Mouse (Mus musculus): ENCODE results near the gene Matk.
A peak's percentile ranks its signal among the peaks of the same experiment; 100 is the strongest.
"Not testable (repeated sequence)": the region's sequence is repeated elsewhere in the genome, so short reads cannot be mapped to it uniquely, and the experiment has no call there.

Gene Matk

GRCm38 (mm10) chr10:81252424-81253419 lies at the start of gene Matk:
Gene Matk, plus strand, starts transcription at chr10:81252935.
- DNase-seq (ENCODE audit: low spot score in 2 of 2): peak; percentile 83 to 92

GRCm38 (mm10) chr10:81202978-81203720 lies 49.6 kb upstream of the Matk start:
- no peak for DNase-seq (ENCODE audit: low spot score in 2 of 2)

GRCm38 (mm10) chr10:81204137-81204536 lies 48.6 kb upstream of the Matk start:
- no peak for DNase-seq (ENCODE audit: low spot score in 2 of 2)

- no peak for DNase-seq (ENCODE audit: low spot score in 2 of 2)
Measured at GRCm38 (mm10) chr10:81210154-81210553, 42.6 kb upstream of the Matk start.

- DNase-seq (ENCODE audit: low spot score in 2 of 2): no peak
Measured at GRCm38 (mm10) chr10:81216260-81216659, 36.5 kb upstream of the Matk start.

- no peak for DNase-seq (ENCODE audit: low spot score in 2 of 2)
Measured at GRCm38 (mm10) chr10:81216810-81217209, 35.9 kb upstream of the Matk start.

- DNase-seq (ENCODE audit: low spot score in 2 of 2): not testable (repeated sequence)
Measured at GRCm38 (mm10) chr10:81217267-81217666, 35.5 kb upstream of the Matk start.

GRCm38 (mm10) chr10:81217964-81218363 lies 34.8 kb upstream of the Matk start:
- peak in 1 of 2 experiments; percentile 48 for DNase-seq (ENCODE audit: low spot score in 2 of 2)

- DNase-seq (ENCODE audit: low spot score in 2 of 2): no peak
Measured at GRCm38 (mm10) chr10:81221402-81222015, 31.2 kb upstream of the Matk start.

GRCm38 (mm10) chr10:81223731-81224130 lies 29.0 kb upstream of the Matk start:
- DNase-seq (ENCODE audit: low spot score in 2 of 2): not testable (repeated sequence)

GRCm38 (mm10) chr10:81229735-81230437 lies 22.8 kb upstream of the Matk start:
- peak in 1 of 2 experiments; percentile 50 for DNase-seq (ENCODE audit: low spot score in 2 of 2)

GRCm38 (mm10) chr10:81230438-81231332 lies 22.1 kb upstream of the Matk start, which contains the start of gene Atcay:
Gene Atcay, minus strand, starts transcription at chr10:81230833.
- peak; percentile 76 to 87 for DNase-seq (ENCODE audit: low spot score in 2 of 2)

- DNase-seq (ENCODE audit: low spot score in 2 of 2): no peak
Measured at GRCm38 (mm10) chr10:81231436-81231835, 21.3 kb upstream of the Matk start.

GRCm38 (mm10) chr10:81232580-81233225 lies 20.0 kb upstream of the Matk start, which contains the start of gene Zfr2:
Gene Zfr2, plus strand, starts transcription at chr10:81233155.
- peak; percentile 89 to 96 for DNase-seq (ENCODE audit: low spot score in 2 of 2)

- no peak for DNase-seq (ENCODE audit: low spot score in 2 of 2)
Measured at GRCm38 (mm10) chr10:81233226-81233585, 19.5 kb upstream of the Matk start.

- no peak for DNase-seq (ENCODE audit: low spot score in 2 of 2)
Measured at GRCm38 (mm10) chr10:81234206-81234605, 18.5 kb upstream of the Matk start.

GRCm38 (mm10) chr10:81236471-81237268 lies 16.1 kb upstream of the Matk start:
- no peak for DNase-seq (ENCODE audit: low spot score in 2 of 2)

- no peak for DNase-seq (ENCODE audit: low spot score in 2 of 2)
Measured at GRCm38 (mm10) chr10:81238618-81239017, 14.1 kb upstream of the Matk start.

GRCm38 (mm10) chr10:81240876-81241275 lies 11.9 kb upstream of the Matk start:
- peak in 1 of 2 experiments; percentile 73 for DNase-seq (ENCODE audit: low spot score in 2 of 2)
